Mouse (Mus musculus) ES-Bruce4 (cell line): Measurements from ENCODE around the gene Nmnat2. TPM values are rescaled to one million over a fixed set of nuclear protein-coding genes. Genes with fewer than 3 reads are reported as not detected.

Experiments used
- H3K27ac ChIP-seq: 2 replicates; pipeline ENCODE4 v1.5.1; 2012; ENCODE audit warnings: low read length, inconsistent platforms; ENCODE audit not compliant: insufficient read depth
- H3K27me3 ChIP-seq: 2 replicates; pipeline ENCODE4 v1.6.1; 2012; ENCODE audit warnings: mild to moderate bottlenecking, low read length, inconsistent platforms; ENCODE audit not compliant: control insufficient read depth, poor library complexity, insufficient read depth, severe bottlenecking
- H3K36me3 ChIP-seq: 2 replicates; pipeline ENCODE4 v1.6.1; 2012; ENCODE audit warnings: inconsistent platforms, mild to moderate bottlenecking, low read length, moderate library complexity; ENCODE audit not compliant: control insufficient read depth, poor library complexity, insufficient read depth, severe bottlenecking
- H3K4me1 ChIP-seq: one replicate; pipeline ENCODE4 v1.8.1; 2011; ENCODE audit warnings: low read length; ENCODE audit not compliant: control insufficient read depth, insufficient read depth
- H3K4me3 ChIP-seq: 2 replicates; pipeline ENCODE4 v1.5.1; 2011; ENCODE audit warnings: low read depth, mild to moderate bottlenecking, low read length
- H3K9ac ChIP-seq: 2 replicates; pipeline ENCODE4 v1.6.1; 2012; ENCODE audit warnings: low read depth, mild to moderate bottlenecking, inconsistent platforms; ENCODE audit not compliant: poor library complexity, severe bottlenecking
- H3K9me3 ChIP-seq: replicated peaks from 2 replicates; pipeline ENCODE4 v1.6.1; 2012; ENCODE audit warnings: mild to moderate bottlenecking, low read length, inconsistent platforms; ENCODE audit not compliant: control insufficient read depth, poor library complexity, insufficient read depth, severe bottlenecking
- CTCF ChIP-seq: IDR thresholded peaks from one replicate; pipeline ENCODE4 v1.8.1; 2011; ENCODE audit warnings: low read depth, low read length
- EP300 ChIP-seq: IDR thresholded peaks from 2 replicates; pipeline ENCODE4 v1.6.1; 2011; ENCODE audit warnings: low read depth, low read length; ENCODE audit not compliant: insufficient read depth
- POLR2A ChIP-seq: IDR thresholded peaks from one replicate; pipeline ENCODE4 v1.8.1; 2011; ENCODE audit warnings: low read length; ENCODE audit not compliant: insufficient read depth
- polyA plus RNA-seq: library from polyadenylated mRNA; stranded (reverse); fragments of >200 nt; gene quantifications from 2 replicates; pipeline ENCODE4 v1.2.4, GENCODE M21; 2011; ENCODE audit warnings: low read depth; ENCODE audit not compliant: missing spikeins, insufficient read depth, insufficient read length

Nmnat2 gene
- polyA plus RNA-seq, 1 experiment, result 35.6 TPM

GRCm38 (mm10) chr1:152955564-152956211 lies 895 bp downstream of the Nmnat2 start:
- H3K27me3 ChIP-seq, result 0 out of 2 replicates have a peak, but pooled peaks cover 3% of the 10 kb centered on the region
- no peaks in the 10 kb centered on the region for H3K36me3 ChIP-seq
- H3K4me1 ChIP-seq, result no peaks in the 10 kb centered on the region
- peak overlapping the region; percentile 73 for H3K4me3 ChIP-seq
- H3K9me3 ChIP-seq, result no peaks in the 10 kb centered on the region
- peak overlapping the region; percentile 20 for H3K9ac ChIP-seq
- no peak overlapping the region for H3K27ac ChIP-seq
- TF ChIP-seq EP300 (no peak), POLR2A (no peak), CTCF (no peak)

- TF ChIP-seq POLR2A, result no peak
- TF ChIP-seq EP300, result 0 out of 2 replicates have a peak, but pooled peaks have one; percentile 12
- TF ChIP-seq CTCF, result no peak
- H3K27me3 ChIP-seq, result 0 out of 2 replicates have a peak, but pooled peaks cover 3% of the 10 kb centered on the region
- peak overlapping the region; percentile 20; the same call in 1 of the 2 replicates for H3K9ac ChIP-seq
- no peaks in the 10 kb centered on the region for H3K9me3 ChIP-seq
- H3K36me3 ChIP-seq, result no peaks in the 10 kb centered on the region
- H3K27ac ChIP-seq, result no peak overlapping the region
- H3K4me1 ChIP-seq, result no peaks in the 10 kb centered on the region
- H3K4me3 ChIP-seq, result peak overlapping the region; percentile 73
Measured at GRCm38 (mm10) chr1:152956221-152956620, 1.4 kb downstream of the Nmnat2 start.

GRCm38 (mm10) chr1:152964344-152964743 lies 9.6 kb downstream of the Nmnat2 start:
- H3K4me3 ChIP-seq, result no peak overlapping the region
- H3K9ac ChIP-seq, result no peak overlapping the region
- no peak overlapping the region for H3K27ac ChIP-seq
- H3K27me3 ChIP-seq, result no peaks in the 10 kb centered on the region
- H3K36me3 ChIP-seq, result no peaks in the 10 kb centered on the region
- TF ChIP-seq EP300 (no peak), CTCF (no peak), POLR2A (no peak)
- H3K9me3 ChIP-seq, result no peaks in the 10 kb centered on the region
- H3K4me1 ChIP-seq, result no peaks in the 10 kb centered on the region

- no peaks in the 10 kb centered on the region; the same call in 1 of the 2 replicates for H3K9me3 ChIP-seq
- no peaks in the 10 kb centered on the region for H3K4me1 ChIP-seq
- H3K9ac ChIP-seq, result no peak overlapping the region
- no peak overlapping the region for H3K27ac ChIP-seq
- TF ChIP-seq CTCF, result no peak
- TF ChIP-seq EP300, result no peak
- TF ChIP-seq POLR2A, result no peak
- no peaks in the 10 kb centered on the region for H3K27me3 ChIP-seq
- H3K36me3 ChIP-seq, result no peaks in the 10 kb centered on the region
- H3K4me3 ChIP-seq, result no peak overlapping the region
Measured at GRCm38 (mm10) chr1:152966222-152966621, 11.4 kb downstream of the Nmnat2 start.

GRCm38 (mm10) chr1:152966686-152967085 lies 11.9 kb downstream of the Nmnat2 start:
- Histone ChIP-seq H3K4me3 (no peak overlapping the region), H3K9ac (no peak overlapping the region), H3K36me3 (no peaks in the 10 kb centered on the region), H3K27ac (no peak overlapping the region), H3K4me1 (no peaks in the 10 kb centered on the region), H3K9me3 (no peaks in the 10 kb centered on the region; the same call in 1 of the 2 replicates), H3K27me3 (no peaks in the 10 kb centered on the region)
- TF ChIP-seq EP300, result no peak
- TF ChIP-seq POLR2A, result no peak
- no peak for TF ChIP-seq CTCF

- TF ChIP-seq EP300 (no peak), POLR2A (no peak), CTCF (no peak)
- no peaks in the 10 kb centered on the region; the same call in 1 of the 2 replicates for H3K9me3 ChIP-seq
- H3K36me3 ChIP-seq, result no peaks in the 10 kb centered on the region
Measured at GRCm38 (mm10) chr1:152969081-152969480, 14.3 kb downstream of the Nmnat2 start.

More at GRCm38 (mm10) chr1:152969081-152969480, 14.3 kb downstream of the Nmnat2 start:
- Histone ChIP-seq H3K9ac (no peak overlapping the region), H3K4me1 (peaks cover 6% of the 10 kb centered on the region), H3K27ac (no peak overlapping the region), H3K4me3 (no peak overlapping the region), H3K27me3 (no peaks in the 10 kb centered on the region)
